16 mouse cellular contexts compared by ENCODE assay signal in genomic region chr2:93778616-93779015, GRCm38 (mm10). TPM values are rescaled to one million over a fixed set of nuclear protein-coding genes. Genes with fewer than 3 reads are reported as not detected.
A peak's percentile ranks its signal among the peaks of the same experiment; 100 is the strongest.
DNase-seq lines count a peak whose midpoint lies in the region; TF ChIP-seq lines count a peak whose summit lies in the region.
"Had no signal": no experiment of that assay in that cellular context is flagged by ENCODE, and none has a peak within 500 bp of the region (broad histone marks: within the 10 kb centered on the region; RNA-seq: fewer than 3 reads in every experiment).

No protein-coding gene starts in this region.

- H3K27me3 ChIP-seq in C2C12 (ENCODE audit: control insufficient read depth, insufficient read depth, insufficient read length): no peaks in the 10 kb centered on the region
- H3K27me3 ChIP-seq in myocyte (ENCODE audit: control insufficient read depth, insufficient read depth, insufficient read length): no peaks in the 10 kb centered on the region
- H3K27me3 ChIP-seq: embryonic facial prominence, embryonic 12.5 days; forebrain, embryonic 13.5 days; forebrain, embryonic 15.5 days had no signal

- no peak for TF ChIP-seq CTCF in C2C12 (IDR thresholded peaks at IDR 0.05; ENCODE audit: control insufficient read depth, insufficient read depth, insufficient read length)

- H3K79me3 ChIP-seq in C2C12 (ENCODE audit: low read depth): no peaks in the 10 kb centered on the region

- H3K4me3 ChIP-seq in C2C12 (ENCODE audit: insufficient read depth, poor library complexity, severe bottlenecking) (no peak overlapping the region), myocyte (no peak overlapping the region)
- H3K4me3 ChIP-seq: embryonic facial prominence, embryonic 12.5 days; forebrain, embryonic 13.5 days; forebrain, embryonic 15.5 days had no signal

- DNase-seq in adrenal gland, adult 2 months: peak; percentile 38
- DNase-seq in adrenal gland, adult (ENCODE audit: inconsistent age in 2 of 2, low spot score in 1 of 2): no peak
- no peak for DNase-seq in gastrocnemius, adult 18-20 months (ENCODE audit: low spot score)
- DNase-seq: adrenal gland, postnatal 10 days; adrenal gland, postnatal 25 days; B cell, adult 2 months; cerebellum, adult 11 months; cerebellum, adult 18-20 months; cerebellum, adult 8-10 months; cerebellum, postnatal 36 days; forebrain, postnatal 0 days had no signal

- H3K4me2 ChIP-seq in myocyte (ENCODE audit: low read depth): no peak overlapping the region
- H3K4me2 ChIP-seq: embryonic facial prominence, embryonic 12.5 days; forebrain, embryonic 13.5 days; forebrain, embryonic 15.5 days had no signal

- H3K36me3 ChIP-seq in C2C12 (ENCODE audit: control insufficient read depth, insufficient read depth): no peaks in the 10 kb centered on the region
- no peaks in the 10 kb centered on the region for H3K36me3 ChIP-seq in myocyte (ENCODE audit: control insufficient read depth, insufficient read depth)
- H3K36me3 ChIP-seq: forebrain, embryonic 15.5 days had no signal

- no peak for TF ChIP-seq POLR2A in myocyte (IDR thresholded peaks at IDR 0.05; ENCODE audit: insufficient read length, low read depth)

- H3ac ChIP-seq in C2C12 (ENCODE audit: control insufficient read depth, insufficient read length, low read depth): no peak overlapping the region
- no peak overlapping the region for H3ac ChIP-seq in myocyte (ENCODE audit: control insufficient read depth, insufficient read length)

- H3K79me2 ChIP-seq in C2C12 (ENCODE audit: control insufficient read depth, insufficient read depth) (no peaks in the 10 kb centered on the region), myocyte (ENCODE audit: control insufficient read depth, insufficient read depth) (no peaks in the 10 kb centered on the region)

TF ChIP-seq in C2C12, 6 proteins besides CTCF, POLR2A, EP300 and RAD21:
- TF ChIP-seq CEBPB (IDR thresholded peaks at IDR 0.05; ENCODE audit: low read depth) (peak; percentile 1), MAX (IDR thresholded peaks at IDR 0.05) (no peak), MYOD1 (IDR thresholded peaks at IDR 0.05; ENCODE audit: control insufficient read depth, insufficient read length, low read depth) (no peak), USF1 (IDR thresholded peaks at IDR 0.05; ENCODE audit: low read depth) (no peak)

TF ChIP-seq in myocyte, 11 proteins besides CTCF, POLR2A, EP300 and RAD21:
- TF ChIP-seq SRF (IDR thresholded peaks at IDR 0.05; ENCODE audit: control insufficient read depth, insufficient read length, low read depth) (no peak), USF1 (IDR thresholded peaks at IDR 0.05; ENCODE audit: low read depth) (no peak), MYOD1 (IDR thresholded peaks at IDR 0.05; ENCODE audit: control insufficient read depth in 1 of 3, insufficient read length in 2 of 3, low read depth in 2 of 3) (peak; percentile 72 to 89 (median 73)), REST (IDR thresholded peaks at IDR 0.05; ENCODE audit: insufficient read depth, insufficient read length) (no peak), TCF12 (IDR thresholded peaks at IDR 0.05; ENCODE audit: insufficient read depth, poor library complexity, severe bottlenecking) (peak; percentile 22), MYOG (IDR thresholded peaks at IDR 0.05; ENCODE audit: control insufficient read depth in 1 of 3, insufficient read depth in 1 of 3, insufficient read length in 2 of 3, low read depth in 2 of 3) (peak in 2 of 3 experiments; percentile 77 to 83), CEBPB (IDR thresholded peaks at IDR 0.05; ENCODE audit: insufficient read depth, poor library complexity, severe bottlenecking) (peak; percentile 39; the same call in 1 of the 2 replicates), MAX (IDR thresholded peaks at IDR 0.05; ENCODE audit: low read depth) (no peak), E2F4 (IDR thresholded peaks at IDR 0.05; ENCODE audit: insufficient read depth) (no peak)

RNA-seq across cellular contexts. Expression of gene Ext2, which starts 43.8 kb away (rescaled TPM):
- total RNA-seq in adrenal gland, adult 2 months (2021): 10 to 100 TPM; 94.2 to 94.9 TPM
- 33.0 and 43.5 TPM in 2 replicates for polyA plus RNA-seq in adrenal gland, adult 2 months (2012; rRNA removed)
- polyA plus RNA-seq in C2C12 (2012; fragmentation: generic; extraction: Trizol) (73.2 TPM), myocyte (2012; fragmentation: generic; extraction: Trizol) (78.9 TPM)
- total RNA-seq in gastrocnemius, adult 18-20 months (2021): 10 to 100 TPM; 39.0 to 40.2 TPM
